Mouse (Mus musculus): ENCODE measurements around the gene Akap5. TPM values are rescaled to one million over a fixed set of nuclear protein-coding genes. Genes with fewer than 3 reads are reported as not detected.

Gene Akap5
- polyA plus RNA-seq (2015; fragmentation: Nextera tagmentation; extraction: Ambion mirVana): 4.5 and 5.3 TPM in 2 replicates

DNA sequence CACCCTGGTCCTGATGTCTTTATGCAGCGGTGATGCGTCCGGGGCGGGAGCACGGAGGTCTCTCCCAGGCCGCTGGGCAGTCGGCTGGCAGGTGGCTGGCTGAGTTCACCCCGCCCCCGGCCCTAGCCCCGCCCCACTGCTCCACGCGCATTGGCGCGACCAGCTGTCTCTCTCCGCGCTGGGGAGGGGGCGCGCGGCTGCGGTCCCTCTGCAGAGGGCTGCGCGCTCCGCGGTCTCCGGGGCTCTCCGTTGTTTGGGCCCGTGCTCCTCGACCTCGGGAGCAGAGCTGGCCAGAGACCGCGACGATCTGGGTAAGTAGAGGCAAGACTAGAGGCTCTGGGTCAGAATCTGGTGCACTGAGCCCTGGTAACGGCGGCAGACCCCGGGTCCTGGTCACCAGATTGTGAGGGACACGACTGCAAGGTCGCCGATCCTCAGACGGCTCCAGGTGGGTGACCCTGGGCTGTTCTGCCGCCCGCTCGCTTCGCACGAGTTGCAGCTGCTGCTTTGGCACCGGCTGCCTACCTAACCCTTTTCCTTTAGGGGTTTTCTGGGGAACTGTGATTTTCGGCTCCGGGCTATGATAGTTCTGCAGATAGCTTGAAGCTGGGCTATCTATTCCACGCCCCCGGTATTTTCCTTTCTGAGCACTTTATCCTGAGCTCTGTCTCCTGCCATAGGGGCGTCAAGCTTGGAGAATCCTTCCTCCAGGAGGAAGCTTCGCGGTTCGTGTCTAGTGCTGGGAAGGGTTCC lies at the start of gene Akap5:
TSS of gene Akap5 (plus strand) at position 213 of the 753 bp plus-strand sequence.
- Histone ChIP-seq H3K27ac (peak within 1 kb of the TSS; percentile 25; the same call in 1 of the 2 replicates), H3K27me3 (peaks cover 3% of the 10 kb centered on the region; the same call in 1 of the 2 replicates), H3K9me3 (replicated peaks) (no peaks in the 10 kb centered on the region), H3K4me1 (peaks cover 12% of the 10 kb centered on the region; the same call in 1 of the 2 replicates), H3K4me2 (peak within 1 kb of the TSS; percentile 87), H3K9ac (peak within 1 kb of the TSS; percentile 81), H3K4me3 (peak within 1 kb of the TSS; percentile 67), H3K36me3 (ENCODE audit: poor library complexity, severe bottlenecking) (peaks cover 26% of the 10 kb centered on the region)
- peak; percentile 99 for ATAC-seq
- 1% methylated on average over 53 of the region's 53 CpGs for WGBS

DNA sequence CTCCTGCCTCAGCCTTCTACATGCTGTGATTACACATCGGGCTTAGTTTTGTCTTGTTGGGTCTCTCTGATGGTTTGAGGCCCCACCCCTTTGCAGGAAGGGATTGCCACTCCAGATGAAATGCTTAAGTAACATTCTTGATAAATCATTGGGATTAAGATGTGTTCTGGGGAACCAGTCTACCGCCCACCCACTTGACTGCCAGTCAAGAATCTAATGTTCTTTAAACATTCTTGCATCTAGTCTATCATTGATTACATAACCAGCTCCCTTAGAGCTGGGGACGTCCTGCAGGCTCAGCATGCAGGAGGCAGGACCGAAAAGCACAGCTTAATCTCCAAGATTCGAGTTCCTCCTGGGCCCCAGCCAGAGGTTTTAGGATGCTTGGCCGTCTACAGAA lies 46.5 kb upstream of the Akap5 start:
- H3K36me3 ChIP-seq (ENCODE audit: poor library complexity, severe bottlenecking): peaks cover 34% of the 10 kb centered on the region
- no peak overlapping the region for H3K27ac ChIP-seq
- no peak overlapping the region for H3K9ac ChIP-seq
- peaks cover 18% of the 10 kb centered on the region for H3K4me1 ChIP-seq
- H3K4me3 ChIP-seq: no peak overlapping the region
- ATAC-seq: no peak
- no peaks in the 10 kb centered on the region for H3K9me3 ChIP-seq (replicated peaks)
- no peaks in the 10 kb centered on the region for H3K27me3 ChIP-seq
- H3K4me2 ChIP-seq: no peak overlapping the region
- WGBS: 78% methylated on average over 6 of the region's 6 CpGs

DNA sequence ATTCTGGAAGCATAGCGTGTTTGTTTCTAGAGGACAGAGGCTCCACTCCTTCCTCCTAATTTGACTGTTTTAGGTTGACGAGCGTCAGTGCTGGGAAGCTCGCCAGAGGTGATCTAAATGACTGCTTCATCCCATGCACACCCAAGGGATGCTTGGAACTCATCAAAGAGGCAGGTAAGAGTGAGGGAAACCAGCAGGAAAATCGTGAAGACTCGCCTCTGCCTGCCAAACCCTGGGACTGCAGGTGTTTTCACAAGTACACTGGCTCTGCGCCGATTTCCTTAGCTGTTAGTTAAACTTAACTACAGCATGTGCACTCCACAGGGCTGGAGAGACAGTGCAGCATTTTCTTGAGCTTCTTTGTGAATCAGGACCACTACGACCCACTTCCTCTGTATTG lies 44.1 kb upstream of the Akap5 start:
- no peak for ATAC-seq
- Histone ChIP-seq H3K9me3 (replicated peaks) (no peaks in the 10 kb centered on the region), H3K27me3 (no peaks in the 10 kb centered on the region), H3K36me3 (ENCODE audit: poor library complexity, severe bottlenecking) (peaks cover 55% of the 10 kb centered on the region), H3K4me1 (peaks cover 18% of the 10 kb centered on the region), H3K4me3 (no peak overlapping the region), H3K9ac (no peak overlapping the region), H3K27ac (no peak overlapping the region), H3K4me2 (no peak overlapping the region)
- WGBS: 79% methylated on average over 9 of the region's 9 CpGs

DNA sequence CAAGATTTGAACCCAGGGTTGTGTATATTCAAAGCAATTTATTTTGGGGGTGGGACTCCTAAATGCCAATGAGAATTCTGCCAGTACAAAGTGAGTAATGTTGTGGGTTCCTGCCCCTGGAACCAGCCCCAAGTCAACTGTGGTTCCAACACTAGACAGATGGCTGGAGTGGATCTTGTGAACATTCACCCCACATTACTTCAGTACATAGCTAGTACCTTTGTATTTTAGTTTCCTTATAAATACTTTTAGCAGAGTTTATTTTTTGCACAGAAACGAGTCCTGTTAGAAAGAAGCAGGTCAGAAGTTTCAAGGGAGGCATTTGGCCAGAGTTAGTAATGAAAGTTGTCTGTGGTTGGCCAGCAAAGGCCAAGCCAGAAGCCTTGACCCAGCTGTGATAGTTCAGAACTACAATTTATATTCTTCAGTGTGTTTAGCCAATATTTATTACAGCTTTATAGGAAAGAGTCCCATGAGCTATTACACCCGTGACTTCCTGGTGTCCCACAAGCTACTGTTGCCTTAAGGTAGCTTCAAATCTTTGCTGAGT lies 43.5 kb upstream of the Akap5 start:
- 91% methylated on average over 2 of the region's 2 CpGs for WGBS
- no peaks in the 10 kb centered on the region for H3K27me3 ChIP-seq
- no peak overlapping the region for H3K4me3 ChIP-seq
- no peak for ATAC-seq
- no peak overlapping the region for H3K27ac ChIP-seq
- H3K36me3 ChIP-seq (ENCODE audit: poor library complexity, severe bottlenecking): peaks cover 56% of the 10 kb centered on the region
- no peak overlapping the region for H3K9ac ChIP-seq
- no peaks in the 10 kb centered on the region for H3K9me3 ChIP-seq (replicated peaks)
- no peak overlapping the region for H3K4me2 ChIP-seq
- H3K4me1 ChIP-seq: peaks cover 18% of the 10 kb centered on the region

DNA sequence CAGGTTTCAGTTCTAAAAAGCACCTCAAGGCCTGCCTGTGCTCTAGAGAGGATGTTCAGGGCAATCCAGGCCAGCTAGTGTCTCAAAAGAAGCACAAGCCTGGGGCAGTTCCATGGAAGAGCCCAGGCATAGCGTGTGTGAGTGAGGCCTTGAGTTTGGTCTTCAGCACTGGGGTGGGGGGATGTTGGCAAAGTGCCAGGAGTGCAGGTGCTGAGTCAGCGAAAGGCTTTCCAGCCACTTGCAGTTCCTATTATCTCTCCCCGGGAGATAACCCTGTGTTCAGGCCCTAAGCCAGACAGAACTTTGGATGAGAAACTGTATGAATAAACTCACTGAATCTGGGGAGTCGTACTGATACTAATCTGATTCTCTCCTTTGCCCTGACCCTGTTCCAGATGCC lies 42.6 kb upstream of the Akap5 start:
- H3K36me3 ChIP-seq (ENCODE audit: poor library complexity, severe bottlenecking): peaks cover 54% of the 10 kb centered on the region
- no peaks in the 10 kb centered on the region for H3K9me3 ChIP-seq (replicated peaks)
- H3K27me3 ChIP-seq: no peaks in the 10 kb centered on the region
- H3K9ac ChIP-seq: no peak overlapping the region; the same call in 1 of the 2 replicates
- ATAC-seq: peak; percentile 55
- H3K27ac ChIP-seq: 0 out of 2 replicates have a peak overlapping the region, but pooled peaks have one; percentile 1
- H3K4me3 ChIP-seq: no peak overlapping the region
- 47% methylated on average over 4 of the region's 4 CpGs for WGBS
- H3K4me2 ChIP-seq: no peak overlapping the region
- peaks cover 20% of the 10 kb centered on the region for H3K4me1 ChIP-seq

DNA sequence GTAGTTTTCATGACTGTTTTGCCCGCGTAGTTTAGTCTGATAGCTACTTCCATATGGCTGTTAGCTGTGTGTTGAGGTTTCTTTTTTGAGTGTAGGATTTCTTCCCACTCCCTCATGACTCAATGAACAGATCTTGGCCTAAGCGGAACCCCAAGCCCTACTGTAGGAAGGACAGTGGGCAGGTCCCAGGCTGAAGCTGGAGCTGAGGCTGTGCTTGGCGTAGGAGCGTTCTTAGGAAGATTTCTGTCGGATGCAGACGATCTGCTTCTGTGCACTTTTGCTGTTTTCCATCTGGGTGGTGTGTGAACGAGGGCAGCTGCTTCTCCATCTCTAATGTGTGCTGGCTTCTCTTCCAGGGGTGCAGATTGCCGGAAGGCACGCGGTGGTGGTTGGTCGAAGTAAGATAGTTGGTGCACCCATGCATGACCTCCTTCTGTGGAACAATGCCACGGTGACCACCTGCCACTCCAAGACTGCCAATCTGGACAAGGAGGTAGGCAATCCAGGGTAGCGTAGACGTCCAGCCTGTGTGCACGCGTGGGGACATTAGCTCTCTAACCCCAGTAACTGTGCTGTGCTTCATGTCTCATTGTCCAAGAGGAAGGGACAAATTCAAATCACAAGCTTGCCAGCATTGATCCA lies 42.0 kb upstream of the Akap5 start:
- Histone ChIP-seq H3K27ac (peak overlapping the region; percentile 1; the same call in 1 of the 2 replicates), H3K9ac (no peak overlapping the region), H3K4me1 (peaks cover 25% of the 10 kb centered on the region), H3K4me3 (no peak overlapping the region), H3K4me2 (no peak overlapping the region), H3K36me3 (ENCODE audit: poor library complexity, severe bottlenecking) (peaks cover 50% of the 10 kb centered on the region), H3K9me3 (replicated peaks) (no peaks in the 10 kb centered on the region), H3K27me3 (no peaks in the 10 kb centered on the region)
- WGBS: 88% methylated on average over 17 of the region's 17 CpGs
- 0 out of 2 replicates have a peak, but pooled peaks have one; percentile 20 for ATAC-seq

DNA sequence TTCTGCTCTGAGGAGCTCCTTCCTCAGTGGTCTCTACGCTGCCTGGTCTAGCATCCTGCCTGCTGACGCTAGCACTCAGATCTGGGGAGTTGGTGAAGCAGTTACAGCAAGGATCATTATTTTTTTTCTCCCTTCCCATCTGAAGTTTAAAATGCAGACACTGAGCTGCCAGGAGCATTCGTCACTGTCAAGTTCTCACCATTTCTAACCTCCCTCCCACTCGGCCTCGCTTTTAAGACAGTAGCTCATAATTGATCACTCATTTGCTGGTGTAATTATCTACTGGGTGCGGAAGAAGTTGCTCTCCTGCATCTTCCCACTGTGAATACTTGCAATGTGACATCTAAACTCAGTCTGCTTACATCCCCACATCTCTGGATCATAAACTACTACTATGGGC lies 39.3 kb upstream of the Akap5 start:
- peaks cover 33% of the 10 kb centered on the region for H3K4me1 ChIP-seq
- peaks cover 56% of the 10 kb centered on the region for H3K36me3 ChIP-seq (ENCODE audit: poor library complexity, severe bottlenecking)
- no peak overlapping the region for H3K4me3 ChIP-seq
- H3K9me3 ChIP-seq (replicated peaks): no peaks in the 10 kb centered on the region
- no peak overlapping the region for H3K27ac ChIP-seq
- no peak overlapping the region for H3K9ac ChIP-seq
- H3K4me2 ChIP-seq: no peak overlapping the region
- no peak for ATAC-seq
- H3K27me3 ChIP-seq: no peaks in the 10 kb centered on the region
- 88% methylated on average over 6 of the region's 6 CpGs for WGBS

DNA sequence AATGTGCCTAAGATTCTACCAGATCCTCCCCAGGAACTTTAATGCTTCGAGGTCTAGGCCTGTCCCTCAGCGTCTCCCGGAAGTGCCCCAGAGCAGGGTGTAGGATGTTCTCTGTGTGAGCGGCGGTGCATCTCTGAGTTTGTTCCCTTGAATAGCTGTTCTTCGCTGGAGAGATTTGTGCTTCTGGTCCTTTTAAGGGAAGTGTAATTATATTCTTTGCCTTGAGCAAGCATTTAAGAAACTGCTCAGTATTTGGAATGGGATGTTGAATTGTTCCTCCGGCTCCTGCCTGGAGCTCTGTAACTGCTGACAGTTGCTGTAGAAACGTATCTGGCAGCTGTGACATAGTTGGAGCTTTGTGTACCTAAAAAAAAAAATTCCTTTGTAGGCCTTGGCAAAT lies 36.7 kb upstream of the Akap5 start:
- H3K27ac ChIP-seq: peak overlapping the region; percentile 77
- no peak overlapping the region for H3K4me3 ChIP-seq
- H3K27me3 ChIP-seq: no peaks in the 10 kb centered on the region
- peaks cover 19% of the 10 kb centered on the region for H3K4me1 ChIP-seq
- peak; percentile 69; the same call in 1 of the 2 replicates for ATAC-seq
- peak overlapping the region; percentile 16; the same call in 1 of the 2 replicates for H3K4me2 ChIP-seq
- WGBS: 28% methylated on average over 8 of the region's 8 CpGs
- no peaks in the 10 kb centered on the region for H3K9me3 ChIP-seq (replicated peaks)
- no peak overlapping the region for H3K9ac ChIP-seq
- peaks cover 70% of the 10 kb centered on the region for H3K36me3 ChIP-seq (ENCODE audit: poor library complexity, severe bottlenecking)

DNA sequence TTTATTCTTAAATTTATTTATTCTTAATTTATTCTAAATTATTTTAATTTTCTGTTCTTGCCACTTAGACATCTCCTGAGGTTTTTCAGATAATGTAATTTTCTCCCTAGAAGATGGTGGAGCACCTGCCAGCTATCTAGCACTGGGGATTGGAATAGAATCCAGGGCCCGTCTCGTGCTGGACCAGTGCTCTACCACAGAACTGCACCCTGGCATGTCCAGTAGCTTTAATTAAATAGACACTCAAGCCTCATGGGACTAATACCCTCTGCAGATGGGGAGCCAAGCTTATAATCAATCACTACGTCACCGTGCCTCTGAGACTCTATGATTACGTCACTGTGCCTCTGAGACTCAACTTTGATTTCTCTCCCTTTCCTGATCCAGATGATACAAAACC lies 36.2 kb upstream of the Akap5 start:
- Histone ChIP-seq H3K4me2 (no peak overlapping the region), H3K27ac (peak overlapping the region; percentile 75), H3K4me3 (no peak overlapping the region), H3K27me3 (no peaks in the 10 kb centered on the region), H3K4me1 (peaks cover 19% of the 10 kb centered on the region), H3K36me3 (ENCODE audit: poor library complexity, severe bottlenecking) (peaks cover 65% of the 10 kb centered on the region), H3K9me3 (replicated peaks) (no peaks in the 10 kb centered on the region), H3K9ac (no peak overlapping the region)
- peak; percentile 68 for ATAC-seq
- WGBS: 46% methylated on average over 5 of the region's 5 CpGs

DNA sequence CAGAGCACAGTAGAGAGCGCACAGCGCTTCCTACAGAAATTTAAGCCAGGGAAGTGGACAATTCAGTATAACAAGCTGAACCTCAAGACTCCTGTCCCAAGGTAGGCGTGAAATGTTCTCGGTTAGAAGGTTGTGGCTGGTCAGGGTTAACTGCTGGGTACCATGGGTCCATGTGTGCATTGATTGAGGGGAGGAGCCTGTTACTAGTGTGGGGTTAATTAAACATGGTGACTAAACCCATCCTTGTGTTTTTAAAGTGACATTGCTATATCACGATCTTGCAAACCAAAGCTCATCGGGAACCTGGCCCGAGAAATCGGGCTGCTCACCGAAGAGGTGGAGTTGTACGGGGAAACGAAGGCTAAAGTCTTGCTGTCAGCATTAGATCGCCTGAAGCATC lies 35.3 kb upstream of the Akap5 start:
- no peak for ATAC-seq
- H3K4me3 ChIP-seq: no peak overlapping the region
- H3K9me3 ChIP-seq (replicated peaks): no peaks in the 10 kb centered on the region
- peaks cover 60% of the 10 kb centered on the region for H3K36me3 ChIP-seq (ENCODE audit: poor library complexity, severe bottlenecking)
- H3K4me2 ChIP-seq: no peak overlapping the region
- peaks cover 19% of the 10 kb centered on the region for H3K4me1 ChIP-seq
- no peaks in the 10 kb centered on the region for H3K27me3 ChIP-seq
- H3K9ac ChIP-seq: no peak overlapping the region
- H3K27ac ChIP-seq: no peak overlapping the region
- WGBS: 91% methylated on average over 12 of the region's 12 CpGs

DNA sequence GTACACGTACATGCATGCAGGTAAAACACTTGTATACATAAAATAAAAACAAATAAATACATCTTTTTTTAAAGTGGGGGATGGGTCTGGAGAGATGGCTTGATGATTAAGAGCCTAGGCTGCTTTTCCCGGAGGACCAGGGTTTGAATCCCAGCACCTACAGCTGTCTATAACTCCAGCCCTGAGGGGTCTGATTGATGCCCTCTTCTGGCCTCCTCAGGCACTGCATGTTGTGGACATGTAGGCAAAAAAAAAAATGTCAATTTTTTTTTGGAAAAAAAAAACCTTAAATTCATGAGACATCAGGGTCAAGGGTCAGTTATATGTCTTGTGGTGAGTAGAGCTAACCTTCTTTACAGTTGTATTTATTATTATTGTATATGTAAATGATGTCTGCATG lies 34.4 kb upstream of the Akap5 start:
- H3K36me3 ChIP-seq (ENCODE audit: poor library complexity, severe bottlenecking): peaks cover 54% of the 10 kb centered on the region
- no peaks in the 10 kb centered on the region for H3K27me3 ChIP-seq
- no peak overlapping the region for H3K4me3 ChIP-seq
- no peak overlapping the region for H3K4me2 ChIP-seq
- no peak for ATAC-seq
- no peak overlapping the region for H3K9ac ChIP-seq
- 94% methylated on average over 2 of the region's 2 CpGs for WGBS
- H3K4me1 ChIP-seq: peaks cover 19% of the 10 kb centered on the region
- no peak overlapping the region for H3K27ac ChIP-seq
- no peaks in the 10 kb centered on the region for H3K9me3 ChIP-seq (replicated peaks)

DNA sequence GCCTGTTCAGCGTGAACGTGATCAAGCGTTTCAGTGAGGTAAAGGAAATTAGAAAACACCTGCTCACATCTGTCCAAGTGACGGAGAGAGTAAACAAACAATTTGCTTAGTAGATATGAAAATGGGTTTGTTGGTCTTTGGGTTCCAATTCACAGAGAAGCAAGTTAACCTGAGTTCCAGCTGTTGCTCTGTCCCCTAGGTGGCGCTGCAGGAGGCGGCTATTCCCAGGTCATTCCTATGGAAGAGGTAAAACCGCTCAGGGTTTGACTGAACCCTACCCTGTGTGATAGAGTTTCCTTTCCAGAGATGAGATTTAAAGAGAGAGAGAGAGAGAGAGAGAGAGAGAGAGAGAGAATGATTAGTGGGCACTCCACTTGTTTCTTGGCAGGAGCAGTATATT lies 31.5 kb upstream of the Akap5 start:
- no peak overlapping the region for H3K4me3 ChIP-seq
- H3K4me1 ChIP-seq: peaks cover 9% of the 10 kb centered on the region
- peaks cover 69% of the 10 kb centered on the region for H3K36me3 ChIP-seq (ENCODE audit: poor library complexity, severe bottlenecking)
- ATAC-seq: no peak
- H3K27ac ChIP-seq: no peak overlapping the region
- no peak overlapping the region for H3K9ac ChIP-seq
- no peak overlapping the region for H3K4me2 ChIP-seq
- no peaks in the 10 kb centered on the region for H3K9me3 ChIP-seq (replicated peaks)
- 57% methylated on average over 7 of the region's 7 CpGs for WGBS
- H3K27me3 ChIP-seq: no peaks in the 10 kb centered on the region
